Mouse (Mus musculus) stomach, embryonic 16.5 days (tissue): ENCODE results near the gene Smim20. TPM values are rescaled to one million over a fixed set of nuclear protein-coding genes. Genes with fewer than 3 reads are reported as not detected.
A peak's percentile ranks its signal among the peaks of the same experiment; 100 is the strongest.

Experiments used
- ATAC-seq: fragments of 200-750 bp; cut with Nextera tagmentation; 2 replicates; pipeline ENCODE4 v1.8.0; 2017; ENCODE audit warnings: moderate number of reproducible peaks, moderate TSS enrichment; ENCODE audit not compliant: insufficient read depth, low FRiP score
- H3K27ac ChIP-seq: fragments of 300-500 bp; sonication (generic); 2 replicates; pipeline ENCODE4 v1.5.1; 2014; ENCODE audit warnings: low read length
- H3K27me3 ChIP-seq: fragments of 300-500 bp; sonication (generic); 2 replicates; pipeline ENCODE4 v1.6.1; 2014; ENCODE audit warnings: low read length, control low read depth, mixed read lengths; ENCODE audit not compliant: control insufficient read depth, insufficient read depth
- H3K36me3 ChIP-seq: fragments of 300-500 bp; sonication (generic); 2 replicates; pipeline ENCODE4 v1.6.1; 2014; ENCODE audit warnings: low read length; ENCODE audit not compliant: control insufficient read depth, insufficient read depth
- H3K4me1 ChIP-seq: fragments of 300-500 bp; sonication (generic); 2 replicates; pipeline ENCODE4 v1.6.1; 2014; ENCODE audit warnings: low read length, control low read depth, mixed read lengths; ENCODE audit not compliant: control insufficient read depth, insufficient read depth
- H3K4me2 ChIP-seq: fragments of 300-500 bp; sonication (generic); 2 replicates; pipeline ENCODE4 v1.6.1; 2014; ENCODE audit warnings: low read depth, low read length, mixed read lengths
- H3K4me3 ChIP-seq: fragments of 300-500 bp; sonication (generic); replicated peaks from 2 replicates; pipeline ENCODE4 v1.5.1; 2014; ENCODE audit warnings: mild to moderate bottlenecking, low read length
- H3K9ac ChIP-seq: fragments of 300-500 bp; sonication (generic); 2 replicates; pipeline ENCODE4 v1.6.1; 2014; ENCODE audit warnings: low read length
- H3K9me3 ChIP-seq: fragments of 300-500 bp; sonication (generic); replicated peaks from 2 replicates; pipeline ENCODE4 v1.6.1; 2016; ENCODE audit warnings: low read length, control low read depth; ENCODE audit not compliant: control insufficient read depth
- WGBS: fragments of 180-500 bp; shearing (Covaris S2); extraction: QIAGEN DNeasy Blood & Tissue Kit; methylation state at CpG from one replicate; pipeline ENCODE4 v1.1.7; 2014; 5-methylcytosine and 5-hydroxymethylcytosine counted together
- polyA plus RNA-seq: library from polyadenylated mRNA; unstranded; fragments of >200 nt; fragmentation: Nextera tagmentation; extraction: Ambion mirVana; gene quantifications from 2 replicates; pipeline ENCODE4 v1.2.1, GENCODE M21; 2015

Gene Smim20
- polyA plus RNA-seq, 1 experiment from 2014 or later = 73.4 TPM

- no peak for ATAC-seq
- H3K4me2 ChIP-seq = no peak overlapping the region
- no peak overlapping the region for H3K4me3 ChIP-seq
- no peak overlapping the region for H3K27ac ChIP-seq
- H3K9ac ChIP-seq = no peak overlapping the region
- 88% methylated on average over 13 of the region's 13 CpGs for WGBS
- H3K4me1 ChIP-seq = no peaks in the 10 kb centered on the region
- no peaks in the 10 kb centered on the region for H3K9me3 ChIP-seq
- H3K36me3 ChIP-seq = no peaks in the 10 kb centered on the region
- H3K27me3 ChIP-seq = no peaks in the 10 kb centered on the region
These were observed 47.7 kb downstream of the Smim20 start for GRCm38 (mm10) chr5:53314404-53315167.

- WGBS = 65% methylated on average over 2 of the region's 2 CpGs
- Histone ChIP-seq H3K27ac (no peak overlapping the region), H3K27me3 (no peaks in the 10 kb centered on the region), H3K9ac (no peak overlapping the region), H3K9me3 (no peaks in the 10 kb centered on the region), H3K4me1 (no peaks in the 10 kb centered on the region), H3K36me3 (no peaks in the 10 kb centered on the region), H3K4me2 (no peak overlapping the region), H3K4me3 (no peak overlapping the region)
- no peak for ATAC-seq
These were observed 48.9 kb downstream of the Smim20 start for GRCm38 (mm10) chr5:53315829-53316228.

- Histone ChIP-seq H3K9ac (no peak overlapping the region), H3K27ac (no peak overlapping the region; the same call in 1 of the 2 replicates), H3K4me3 (no peak overlapping the region), H3K36me3 (no peaks in the 10 kb centered on the region), H3K4me1 (no peaks in the 10 kb centered on the region), H3K27me3 (no peaks in the 10 kb centered on the region), H3K9me3 (no peaks in the 10 kb centered on the region), H3K4me2 (no peak overlapping the region)
- 53% methylated on average over 3 of the region's 3 CpGs for WGBS
- ATAC-seq = no peak
These were observed 50.5 kb downstream of the Smim20 start for GRCm38 (mm10) chr5:53317396-53317795.

GRCm38 (mm10) chr5:53317885-53318466, 51.1 kb downstream of the Smim20 start:
- H3K4me2 ChIP-seq = no peak overlapping the region
- no peaks in the 10 kb centered on the region for H3K9me3 ChIP-seq
- H3K27me3 ChIP-seq = no peaks in the 10 kb centered on the region
- no peaks in the 10 kb centered on the region for H3K36me3 ChIP-seq
- H3K4me1 ChIP-seq = no peaks in the 10 kb centered on the region
- WGBS = 64% methylated on average over 7 of the region's 7 CpGs
- H3K9ac ChIP-seq = no peak overlapping the region
- no peak overlapping the region for H3K4me3 ChIP-seq
- no peak for ATAC-seq
- H3K27ac ChIP-seq = no peak overlapping the region; the same call in 1 of the 2 replicates

GRCm38 (mm10) chr5:53320331-53320730, 53.4 kb downstream of the Smim20 start:
- no peak overlapping the region for H3K4me2 ChIP-seq
- no peak overlapping the region for H3K4me3 ChIP-seq
- peak; percentile 62; the same call in 1 of the 2 replicates for ATAC-seq
- no peaks in the 10 kb centered on the region for H3K27me3 ChIP-seq
- no peaks in the 10 kb centered on the region for H3K9me3 ChIP-seq
- no peak overlapping the region for H3K9ac ChIP-seq
- 41% methylated on average over 3 of the region's 3 CpGs for WGBS
- no peaks in the 10 kb centered on the region for H3K36me3 ChIP-seq
- no peak overlapping the region for H3K27ac ChIP-seq
- H3K4me1 ChIP-seq = no peaks in the 10 kb centered on the region

- Histone ChIP-seq H3K9ac (no peak overlapping the region), H3K27ac (no peak overlapping the region), H3K27me3 (no peaks in the 10 kb centered on the region), H3K4me1 (peaks cover 10% of the 10 kb centered on the region; the same call in 1 of the 2 replicates), H3K9me3 (no peaks in the 10 kb centered on the region), H3K4me2 (no peak overlapping the region), H3K4me3 (no peak overlapping the region), H3K36me3 (no peaks in the 10 kb centered on the region)
- ATAC-seq = no peak
- 93% methylated on average over 9 of the region's 9 CpGs for WGBS
These were observed 55.0 kb downstream of the Smim20 start for GRCm38 (mm10) chr5:53321901-53322300.

- 83% methylated on average over 11 of the region's 11 CpGs for WGBS
- Histone ChIP-seq H3K4me2 (no peak overlapping the region), H3K4me1 (peaks cover 10% of the 10 kb centered on the region; the same call in 1 of the 2 replicates), H3K36me3 (no peaks in the 10 kb centered on the region), H3K9ac (no peak overlapping the region), H3K27ac (no peak overlapping the region), H3K4me3 (no peak overlapping the region), H3K9me3 (no peaks in the 10 kb centered on the region), H3K27me3 (no peaks in the 10 kb centered on the region)
- no peak for ATAC-seq
These were observed 55.6 kb downstream of the Smim20 start for GRCm38 (mm10) chr5:53322471-53322870.

- H3K9ac ChIP-seq = no peak overlapping the region
- H3K27me3 ChIP-seq = no peaks in the 10 kb centered on the region
- no peak overlapping the region for H3K4me3 ChIP-seq
- no peak for ATAC-seq
- peaks cover 10% of the 10 kb centered on the region; the same call in 1 of the 2 replicates for H3K4me1 ChIP-seq
- H3K36me3 ChIP-seq = no peaks in the 10 kb centered on the region
- no peaks in the 10 kb centered on the region for H3K9me3 ChIP-seq
- H3K27ac ChIP-seq = no peak overlapping the region
- 57% methylated on average over 7 of the region's 7 CpGs for WGBS
- no peak overlapping the region for H3K4me2 ChIP-seq
These were observed 56.2 kb downstream of the Smim20 start for GRCm38 (mm10) chr5:53323121-53323520.

- Histone ChIP-seq H3K27me3 (no peaks in the 10 kb centered on the region), H3K4me3 (no peak overlapping the region), H3K9ac (no peak overlapping the region), H3K4me1 (peaks cover 10% of the 10 kb centered on the region; the same call in 1 of the 2 replicates), H3K36me3 (no peaks in the 10 kb centered on the region), H3K27ac (no peak overlapping the region), H3K9me3 (no peaks in the 10 kb centered on the region), H3K4me2 (no peak overlapping the region)
- no peak for ATAC-seq
- WGBS = 79% methylated on average over 3 of the region's 3 CpGs
These were observed 57.4 kb downstream of the Smim20 start for GRCm38 (mm10) chr5:53324256-53324655.
